Mouse (Mus musculus) lung, embryonic 14.5 days (tissue): ENCODE results near the gene Vmn1r218. TPM values are rescaled to one million over a fixed set of nuclear protein-coding genes. Genes with fewer than 3 reads are reported as not detected.

ENCODE experiments used
- ATAC-seq: fragments of 200-750 bp; cut with Nextera tagmentation; 2 replicates; pipeline ENCODE4 v1.8.0; 2017; ENCODE audit warnings: mild to moderate bottlenecking, moderate TSS enrichment, moderate library complexity; ENCODE audit not compliant: insufficient read depth
- DNase-seq: peaks from one replicate; pipeline ENCODE4 v3.0.0-alpha.2; 2015
- H3K27ac ChIP-seq: fragments of 300-500 bp; sonication (generic); 2 replicates; pipeline ENCODE4 v1.5.1; 2014; ENCODE audit warnings: low read depth, mild to moderate bottlenecking, moderate library complexity
- H3K27me3 ChIP-seq: fragments of 300-500 bp; sonication (generic); 2 replicates; pipeline ENCODE4 v1.6.1; 2014; ENCODE audit warnings: low read length, control low read depth; ENCODE audit not compliant: insufficient read depth
- H3K36me3 ChIP-seq: fragments of 300-500 bp; sonication (generic); 2 replicates; pipeline ENCODE4 v1.6.1; 2014; ENCODE audit warnings: control low read depth; ENCODE audit not compliant: insufficient read depth
- H3K4me1 ChIP-seq: fragments of 300-500 bp; sonication (generic); 2 replicates; pipeline ENCODE4 v1.6.1; 2014; ENCODE audit warnings: antibody characterized with exemption, control low read depth; ENCODE audit not compliant: insufficient read depth
- H3K4me2 ChIP-seq: fragments of 300-500 bp; sonication (generic); 2 replicates; pipeline ENCODE4 v1.6.1; 2014; ENCODE audit warnings: mild to moderate bottlenecking
- H3K4me3 ChIP-seq: fragments of 300-500 bp; sonication (generic); 2 replicates; pipeline ENCODE4 v1.5.1; 2014; ENCODE audit warnings: low read depth, low read length
- H3K9ac ChIP-seq: fragments of 300-500 bp; sonication (generic); 2 replicates; pipeline ENCODE4 v1.6.1; 2014
- H3K9me3 ChIP-seq: fragments of 300-500 bp; sonication (generic); 2 replicates; pipeline ENCODE4 v1.6.1; 2016; ENCODE audit warnings: low read depth, low read length, control low read depth
- CTCF ChIP-seq: IDR thresholded peaks from 2 replicates; pipeline ENCODE4 v1.5.1; 2016; ENCODE audit warnings: antibody characterized with exemption, low read depth
- WGBS: fragments of 180-500 bp; shearing (Covaris S2); extraction: QIAGEN DNeasy Blood & Tissue Kit; methylation state at CpG from one replicate; pipeline ENCODE4 v1.1.7; 2014; 5-methylcytosine and 5-hydroxymethylcytosine counted together
- polyA plus RNA-seq: library from polyadenylated mRNA; unstranded; fragments of >200 nt; fragmentation: Nextera tagmentation; extraction: Ambion mirVana; gene quantifications from 2 replicates; pipeline ENCODE4 v1.2.1, GENCODE M21; 2014

Gene Vmn1r218
- polyA plus RNA-seq, 1 experiment from 2014 or later = not detected

- TF ChIP-seq CTCF = no peak
- no peak within 1 kb of the TSS for H3K9ac ChIP-seq
- 79% methylated on average over 2 of the region's 2 CpGs for WGBS
- no peaks in the 10 kb centered on the region for H3K27me3 ChIP-seq
- H3K4me3 ChIP-seq = no peak within 1 kb of the TSS
- no peak for DNase-seq
- no peak for ATAC-seq
- H3K27ac ChIP-seq = no peak within 1 kb of the TSS
- H3K4me2 ChIP-seq = no peak within 1 kb of the TSS
- no peaks in the 10 kb centered on the region for H3K4me1 ChIP-seq
- no peaks in the 10 kb centered on the region; the same call in 1 of the 2 replicates for H3K9me3 ChIP-seq
- H3K36me3 ChIP-seq = no peaks in the 10 kb centered on the region
Observed at GRCm38 (mm10) chr13:23187875-23188274, 54.9 kb downstream of the Vmn1r218 start, which contains the start of gene Vmn1r220. Gene Vmn1r220 (minus strand): TSS chr13:23187975.

Other genes starting within 250 kb of the Vmn1r218 start
- gene Vmn1r212, start 248.9 kb upstream of the Vmn1r218 start, polyA plus RNA-seq = not detected in 2 replicates
- gene Vmn1r213, start 125.5 kb upstream of the Vmn1r218 start, polyA plus RNA-seq = not detected in 2 replicates
- gene Vmn1r214, start 102.7 kb upstream of the Vmn1r218 start, polyA plus RNA-seq = not detected in 2 replicates
- not detected in 2 replicates for gene Vmn1r215, start 65.1 kb upstream of the Vmn1r218 start, polyA plus RNA-seq
- gene Vmn1r217, start 14.9 kb upstream of the Vmn1r218 start, polyA plus RNA-seq = not detected in 2 replicates
- gene Vmn1r219, start 26.2 kb downstream of the Vmn1r218 start, polyA plus RNA-seq = 0.03 TPM in 1 of 2 replicates, not detected in the other
- gene Vmn1r220, start 54.8 kb downstream of the Vmn1r218 start, polyA plus RNA-seq = not detected in 2 replicates
- gene Vmn1r221, start 81.0 kb downstream of the Vmn1r218 start, polyA plus RNA-seq = not detected in 2 replicates
- gene Vmn1r222, start 102.8 kb downstream of the Vmn1r218 start, polyA plus RNA-seq = not detected in 2 replicates
- not detected in 2 replicates for gene Vmn1r223, start 114.0 kb downstream of the Vmn1r218 start, polyA plus RNA-seq
- 54.5 and 59.3 TPM in 2 replicates for gene Zfp322a, start 236.1 kb downstream of the Vmn1r218 start, polyA plus RNA-seq